Mouse (Mus musculus) midbrain, embryonic 11.5 days (tissue): Measurements from ENCODE around the gene Sipa1l3. TPM values are rescaled to one million over a fixed set of nuclear protein-coding genes. Genes with fewer than 3 reads are reported as not detected.
A peak's percentile ranks its signal among the peaks of the same experiment; 100 is the strongest.

Source experiments
- ATAC-seq: fragments of 200-750 bp; cut with Nextera tagmentation; 2 replicates; pipeline ENCODE4 v1.8.0; 2017; ENCODE audit warnings: moderate TSS enrichment, moderate library complexity; ENCODE audit not compliant: low FRiP score
- DNase-seq: peaks from one replicate; pipeline ENCODE4 v3.0.0; 2015; ENCODE audit warnings: low spot score; ENCODE audit errors: missing footprints
- H3K27ac ChIP-seq: fragments of 300-500 bp; sonication (generic); 2 replicates; pipeline ENCODE4 v1.5.1; 2014; ENCODE audit warnings: low read depth, low read length
- H3K27me3 ChIP-seq: fragments of 300-500 bp; sonication (generic); 2 replicates; pipeline ENCODE4 v1.6.1; 2014; ENCODE audit warnings: mild to moderate bottlenecking, low read length, moderate library complexity, mixed read lengths; ENCODE audit not compliant: control insufficient read depth, insufficient read depth
- H3K36me3 ChIP-seq: fragments of 300-500 bp; sonication (generic); 2 replicates; pipeline ENCODE4 v1.6.1; 2014; ENCODE audit warnings: mild to moderate bottlenecking, low read length, moderate library complexity, mixed read lengths; ENCODE audit not compliant: control insufficient read depth, insufficient read depth
- H3K4me1 ChIP-seq: fragments of 300-500 bp; sonication (generic); 2 replicates; pipeline ENCODE4 v1.6.1; 2014; ENCODE audit warnings: low read length; ENCODE audit not compliant: control insufficient read depth, insufficient read depth
- H3K4me2 ChIP-seq: fragments of 300-500 bp; sonication (generic); 2 replicates; pipeline ENCODE4 v1.6.1; 2014; ENCODE audit warnings: mild to moderate bottlenecking, moderate library complexity
- H3K4me3 ChIP-seq: fragments of 300-500 bp; sonication (generic); 2 replicates; pipeline ENCODE4 v1.5.1; 2014; ENCODE audit warnings: low read depth, low read length
- H3K9ac ChIP-seq: fragments of 300-500 bp; sonication (generic); 2 replicates; pipeline ENCODE4 v1.6.1; 2014; ENCODE audit warnings: low read length
- H3K9me3 ChIP-seq: fragments of 300-500 bp; sonication (generic); 2 replicates; pipeline ENCODE4 v1.6.1; 2016; ENCODE audit warnings: low read length; ENCODE audit not compliant: control insufficient read depth
- WGBS: fragments of 180-500 bp; shearing (Covaris S2); extraction: QIAGEN DNeasy Blood & Tissue Kit; methylation state at CpG from one replicate; pipeline ENCODE4 v1.1.7; 2014; 5-methylcytosine and 5-hydroxymethylcytosine counted together
- polyA plus RNA-seq: library from polyadenylated mRNA; unstranded; fragments of >200 nt; fragmentation: Nextera tagmentation; extraction: Ambion mirVana; gene quantifications from 2 replicates; pipeline ENCODE4 v1.2.1, GENCODE M21; 2014

Gene Sipa1l3
- polyA plus RNA-seq, 1 experiment from 2014 or later, result 7.8 TPM

GRCm38 (mm10) chr7:29517178-29517577 is 1.3 kb downstream of the Sipa1l3 start:
- H3K27ac ChIP-seq, result no peak overlapping the region
- H3K9me3 ChIP-seq, result no peaks in the 10 kb centered on the region
- peaks cover 4% of the 10 kb centered on the region; the same call in 1 of the 2 replicates for H3K27me3 ChIP-seq
- no peak for DNase-seq
- H3K9ac ChIP-seq, result peak overlapping the region; percentile 79
- no peak for ATAC-seq
- peak overlapping the region; percentile 90 for H3K4me2 ChIP-seq
- peak overlapping the region; percentile 85; the same call in 1 of the 2 replicates for H3K4me3 ChIP-seq
- WGBS, result 79% methylated on average over 5 of the region's 5 CpGs
- H3K4me1 ChIP-seq, result peaks cover 16% of the 10 kb centered on the region
- no peaks in the 10 kb centered on the region for H3K36me3 ChIP-seq

GRCm38 (mm10) chr7:29515652-29516051 is 2.8 kb downstream of the Sipa1l3 start:
- Histone ChIP-seq H3K27me3 (peaks cover 4% of the 10 kb centered on the region; the same call in 1 of the 2 replicates), H3K9ac (no peak overlapping the region), H3K4me1 (peaks cover 18% of the 10 kb centered on the region), H3K9me3 (no peaks in the 10 kb centered on the region), H3K36me3 (no peaks in the 10 kb centered on the region), H3K27ac (no peak overlapping the region), H3K4me3 (no peak overlapping the region), H3K4me2 (no peak overlapping the region)
- 92% methylated on average over 3 of the region's 3 CpGs for WGBS
- DNase-seq (no peak), ATAC-seq (no peak)

GRCm38 (mm10) chr7:29512729-29513128 is 5.7 kb downstream of the Sipa1l3 start:
- Histone ChIP-seq H3K4me3 (no peak overlapping the region), H3K4me1 (peaks cover 13% of the 10 kb centered on the region), H3K9ac (no peak overlapping the region)

GRCm38 (mm10) chr7:29511598-29512275 is 6.7 kb downstream of the Sipa1l3 start:
- no peak overlapping the region for H3K4me2 ChIP-seq
- H3K4me3 ChIP-seq, result no peak overlapping the region
- no peak overlapping the region for H3K27ac ChIP-seq
- DNase-seq, result no peak
- 0 out of 2 replicates have a peak, but pooled peaks cover under 1% of the 10 kb centered on the region for H3K27me3 ChIP-seq
- no peak for ATAC-seq
- H3K9ac ChIP-seq, result no peak overlapping the region
- H3K9me3 ChIP-seq, result no peaks in the 10 kb centered on the region
- 59% methylated on average over 9 of the region's 9 CpGs for WGBS
- H3K36me3 ChIP-seq, result no peaks in the 10 kb centered on the region
- peaks cover 3% of the 10 kb centered on the region; the same call in 1 of the 2 replicates for H3K4me1 ChIP-seq

More at GRCm38 (mm10) chr7:29512729-29513128, 5.7 kb downstream of the Sipa1l3 start:
- H3K4me2 ChIP-seq, result no peak overlapping the region
- no peaks in the 10 kb centered on the region for H3K9me3 ChIP-seq
- no peak for ATAC-seq
- 0 out of 2 replicates have a peak, but pooled peaks cover 4% of the 10 kb centered on the region for H3K27me3 ChIP-seq
- H3K36me3 ChIP-seq, result no peaks in the 10 kb centered on the region
- 64% methylated on average over 4 of the region's 4 CpGs for WGBS
- H3K27ac ChIP-seq, result no peak overlapping the region
- DNase-seq, result no peak

GRCm38 (mm10) chr7:29508522-29508921 is 9.9 kb downstream of the Sipa1l3 start:
- WGBS, result 83% methylated on average over 7 of the region's 7 CpGs
- ATAC-seq (no peak), DNase-seq (no peak)
- Histone ChIP-seq H3K36me3 (no peaks in the 10 kb centered on the region), H3K9ac (no peak overlapping the region), H3K4me1 (peaks cover 9% of the 10 kb centered on the region), H3K4me3 (no peak overlapping the region), H3K27ac (no peak overlapping the region), H3K9me3 (no peaks in the 10 kb centered on the region), H3K4me2 (no peak overlapping the region), H3K27me3 (no peaks in the 10 kb centered on the region)

GRCm38 (mm10) chr7:29505337-29506318 is 12.8 kb downstream of the Sipa1l3 start:
- H3K4me2 ChIP-seq, result no peak overlapping the region
- H3K4me3 ChIP-seq, result no peak overlapping the region
- H3K9me3 ChIP-seq, result no peaks in the 10 kb centered on the region
- DNase-seq (no peak), ATAC-seq (no peak)
- H3K27me3 ChIP-seq, result no peaks in the 10 kb centered on the region
- no peaks in the 10 kb centered on the region for H3K36me3 ChIP-seq
- WGBS, result 30% methylated on average over 18 of the region's 18 CpGs
- no peak overlapping the region; the same call in 1 of the 2 replicates for H3K9ac ChIP-seq
- peaks cover 7% of the 10 kb centered on the region for H3K4me1 ChIP-seq
- no peak overlapping the region for H3K27ac ChIP-seq

GRCm38 (mm10) chr7:29504683-29505290 is 13.7 kb downstream of the Sipa1l3 start:
- H3K27me3 ChIP-seq, result no peaks in the 10 kb centered on the region
- H3K9ac ChIP-seq, result no peak overlapping the region
- H3K4me2 ChIP-seq, result no peak overlapping the region
- ATAC-seq (no peak), DNase-seq (no peak)
- H3K4me3 ChIP-seq, result no peak overlapping the region
- H3K4me1 ChIP-seq, result peaks cover 7% of the 10 kb centered on the region
- WGBS, result 73% methylated on average over 7 of the region's 7 CpGs
- no peaks in the 10 kb centered on the region for H3K9me3 ChIP-seq
- no peaks in the 10 kb centered on the region for H3K36me3 ChIP-seq
- H3K27ac ChIP-seq, result no peak overlapping the region

- no peak overlapping the region for H3K9ac ChIP-seq
- no peak overlapping the region for H3K27ac ChIP-seq
- no peak overlapping the region for H3K4me2 ChIP-seq
- ATAC-seq (no peak), DNase-seq (no peak)
- WGBS, result 68% methylated on average over 6 of the region's 6 CpGs
- peaks cover 7% of the 10 kb centered on the region for H3K4me1 ChIP-seq
- no peaks in the 10 kb centered on the region for H3K27me3 ChIP-seq
- no peaks in the 10 kb centered on the region for H3K9me3 ChIP-seq
- H3K36me3 ChIP-seq, result no peaks in the 10 kb centered on the region
- no peak overlapping the region for H3K4me3 ChIP-seq
Observed at GRCm38 (mm10) chr7:29503616-29504015, 14.8 kb downstream of the Sipa1l3 start.
